Mouse (Mus musculus) heart, embryonic 13.5 days (tissue): ENCODE measurements around the gene Olfr33. TPM values are rescaled to one million over a fixed set of nuclear protein-coding genes. Genes with fewer than 3 reads are reported as not detected.

Experiments
- ATAC-seq: fragments of 200-750 bp; cut with Nextera tagmentation; 2 replicates; pipeline ENCODE4 v1.8.0; 2017; ENCODE audit warnings: moderate TSS enrichment; ENCODE audit not compliant: insufficient number of reproducible peaks, low FRiP score, low TSS enrichment; ENCODE audit errors: extremely low read depth
- H3K27ac ChIP-seq: fragments of 300-500 bp; sonication (generic); replicated peaks from 2 replicates; pipeline ENCODE4 v1.5.1; 2015; ENCODE audit warnings: moderate library complexity, mild to moderate bottlenecking, inconsistent platforms
- H3K27me3 ChIP-seq: fragments of 300-500 bp; sonication (generic); replicated peaks from 2 replicates; pipeline ENCODE4 v1.6.1; 2015; ENCODE audit warnings: mild to moderate bottlenecking, inconsistent platforms
- H3K36me3 ChIP-seq: fragments of 300-500 bp; sonication (generic); 2 replicates; pipeline ENCODE4 v1.6.1; 2015; ENCODE audit warnings: mild to moderate bottlenecking, inconsistent platforms
- H3K4me1 ChIP-seq: fragments of 300-500 bp; sonication (generic); 2 replicates; pipeline ENCODE4 v1.6.1; 2015; ENCODE audit warnings: inconsistent platforms
- H3K4me2 ChIP-seq: fragments of 300-500 bp; sonication (generic); 2 replicates; pipeline ENCODE4 v1.6.1; 2015; ENCODE audit warnings: inconsistent platforms, mild to moderate bottlenecking, moderate library complexity
- H3K4me3 ChIP-seq: fragments of 300-500 bp; sonication (generic); 2 replicates; pipeline ENCODE4 v1.5.1; 2015; ENCODE audit warnings: moderate library complexity, mild to moderate bottlenecking, inconsistent platforms
- H3K9ac ChIP-seq: fragments of 300-500 bp; sonication (generic); 2 replicates; pipeline ENCODE4 v1.6.1; 2015; ENCODE audit warnings: inconsistent platforms, mild to moderate bottlenecking, moderate library complexity
- H3K9me3 ChIP-seq: fragments of 300-500 bp; sonication (generic); 2 replicates; pipeline ENCODE4 v1.6.1; 2016; ENCODE audit warnings: inconsistent platforms
- WGBS: fragments of 180-500 bp; shearing (Covaris S2); methylation state at CpG from one replicate; pipeline ENCODE4 v1.1.7; 2015; ENCODE audit warnings: mixed read lengths; 5-methylcytosine and 5-hydroxymethylcytosine counted together
- polyA plus RNA-seq: library from polyadenylated mRNA; unstranded; fragments of >200 nt; fragmentation: Nextera tagmentation; extraction: Ambion mirVana; gene quantifications from 2 replicates; pipeline ENCODE4 v1.2.1, GENCODE M21; 2015

Olfr33 gene
- polyA plus RNA-seq: not detected in 2 replicates

- WGBS: 41% methylated on average over 1 of the region's 1 CpGs
- ATAC-seq: no peak
Measured at GRCm38 (mm10) chr7:102718970-102719369, at the start of gene Olfr33. TSS of gene Olfr33 (minus strand) at chr7:102719070.

GRCm38 (mm10) chr7:102759266-102759665 is 40.4 kb upstream of the Olfr33 start, which contains the start of the genes Olfr560 and Olfr78:
TSS of gene Olfr560 (minus strand) at chr7:102759366.
TSS of gene Olfr78 (minus strand) at chr7:102759471.
- ATAC-seq: no peak
- no peaks in the 10 kb centered on the region for H3K27me3 ChIP-seq
- H3K36me3 ChIP-seq: no peaks in the 10 kb centered on the region
- no peaks in the 10 kb centered on the region for H3K4me1 ChIP-seq
- no peak within 1 kb of the TSS for H3K9ac ChIP-seq
- no peaks in the 10 kb centered on the region for H3K9me3 ChIP-seq
- WGBS: 67% methylated on average over 4 of the region's 4 CpGs
- no peak within 1 kb of the TSS for H3K4me2 ChIP-seq
- H3K27ac ChIP-seq: no peak within 1 kb of the TSS
- no peak within 1 kb of the TSS for H3K4me3 ChIP-seq

More at GRCm38 (mm10) chr7:102718970-102719369, at the start of gene Olfr33:
- no peak within 1 kb of the TSS for H3K4me2 ChIP-seq
- H3K27me3 ChIP-seq: no peaks in the 10 kb centered on the region
- no peaks in the 10 kb centered on the region for H3K9me3 ChIP-seq
- no peak within 1 kb of the TSS for H3K9ac ChIP-seq
- no peak within 1 kb of the TSS for H3K4me3 ChIP-seq
- H3K27ac ChIP-seq: no peak within 1 kb of the TSS
- no peaks in the 10 kb centered on the region for H3K4me1 ChIP-seq
- no peaks in the 10 kb centered on the region for H3K36me3 ChIP-seq

GRCm38 (mm10) chr7:102752086-102752485 is 33.2 kb upstream of the Olfr33 start:
- Histone ChIP-seq H3K9me3 (no peaks in the 10 kb centered on the region), H3K27me3 (no peaks in the 10 kb centered on the region), H3K4me1 (no peaks in the 10 kb centered on the region), H3K4me3 (no peak overlapping the region), H3K36me3 (no peaks in the 10 kb centered on the region), H3K4me2 (no peak overlapping the region), H3K27ac (no peak overlapping the region), H3K9ac (no peak overlapping the region)
- no peak for ATAC-seq
- 5% methylated on average over 1 of the region's 1 CpGs for WGBS

GRCm38 (mm10) chr7:102737705-102738104 is 18.8 kb upstream of the Olfr33 start:
- no peaks in the 10 kb centered on the region for H3K36me3 ChIP-seq
- 39% methylated on average over 2 of the region's 2 CpGs for WGBS
- no peak for ATAC-seq
- H3K4me2 ChIP-seq: no peak overlapping the region
- H3K27me3 ChIP-seq: no peaks in the 10 kb centered on the region
- no peaks in the 10 kb centered on the region for H3K4me1 ChIP-seq
- no peak overlapping the region for H3K27ac ChIP-seq
- no peaks in the 10 kb centered on the region for H3K9me3 ChIP-seq
- no peak overlapping the region for H3K9ac ChIP-seq
- no peak overlapping the region for H3K4me3 ChIP-seq

- Histone ChIP-seq H3K36me3 (no peaks in the 10 kb centered on the region), H3K9ac (no peak overlapping the region), H3K27ac (no peak overlapping the region), H3K4me2 (no peak overlapping the region), H3K27me3 (no peaks in the 10 kb centered on the region), H3K4me3 (no peak overlapping the region), H3K9me3 (no peaks in the 10 kb centered on the region), H3K4me1 (no peaks in the 10 kb centered on the region)
- ATAC-seq: no peak
- WGBS: 37% methylated on average over 1 of the region's 1 CpGs
Measured at GRCm38 (mm10) chr7:102733793-102734192, 14.9 kb upstream of the Olfr33 start.

GRCm38 (mm10) chr7:102727391-102727790 is 8.5 kb upstream of the Olfr33 start, which contains the start of gene Olfr559:
TSS of gene Olfr559 (minus strand) at chr7:102727491.
- no peak within 1 kb of the TSS for H3K4me3 ChIP-seq
- H3K4me1 ChIP-seq: no peaks in the 10 kb centered on the region
- no peak for ATAC-seq
- H3K9me3 ChIP-seq: no peaks in the 10 kb centered on the region
- no peak within 1 kb of the TSS for H3K4me2 ChIP-seq
- H3K27me3 ChIP-seq: no peaks in the 10 kb centered on the region
- H3K36me3 ChIP-seq: no peaks in the 10 kb centered on the region
- no peak within 1 kb of the TSS for H3K27ac ChIP-seq
- H3K9ac ChIP-seq: no peak within 1 kb of the TSS

GRCm38 (mm10) chr7:102701915-102702314 is 17.0 kb downstream of the Olfr33 start, which contains the start of gene Olfr558:
TSS of gene Olfr558 (plus strand) at chr7:102702215.
- ATAC-seq: no peak
- Histone ChIP-seq H3K27ac (no peak within 1 kb of the TSS), H3K4me2 (no peak within 1 kb of the TSS), H3K27me3 (no peaks in the 10 kb centered on the region), H3K4me3 (no peak within 1 kb of the TSS), H3K9ac (no peak within 1 kb of the TSS), H3K4me1 (no peaks in the 10 kb centered on the region), H3K36me3 (no peaks in the 10 kb centered on the region), H3K9me3 (no peaks in the 10 kb centered on the region)

GRCm38 (mm10) chr7:102698461-102698860 is 20.4 kb downstream of the Olfr33 start:
- no peak overlapping the region for H3K4me2 ChIP-seq
- no peak overlapping the region for H3K4me3 ChIP-seq

DNA sequence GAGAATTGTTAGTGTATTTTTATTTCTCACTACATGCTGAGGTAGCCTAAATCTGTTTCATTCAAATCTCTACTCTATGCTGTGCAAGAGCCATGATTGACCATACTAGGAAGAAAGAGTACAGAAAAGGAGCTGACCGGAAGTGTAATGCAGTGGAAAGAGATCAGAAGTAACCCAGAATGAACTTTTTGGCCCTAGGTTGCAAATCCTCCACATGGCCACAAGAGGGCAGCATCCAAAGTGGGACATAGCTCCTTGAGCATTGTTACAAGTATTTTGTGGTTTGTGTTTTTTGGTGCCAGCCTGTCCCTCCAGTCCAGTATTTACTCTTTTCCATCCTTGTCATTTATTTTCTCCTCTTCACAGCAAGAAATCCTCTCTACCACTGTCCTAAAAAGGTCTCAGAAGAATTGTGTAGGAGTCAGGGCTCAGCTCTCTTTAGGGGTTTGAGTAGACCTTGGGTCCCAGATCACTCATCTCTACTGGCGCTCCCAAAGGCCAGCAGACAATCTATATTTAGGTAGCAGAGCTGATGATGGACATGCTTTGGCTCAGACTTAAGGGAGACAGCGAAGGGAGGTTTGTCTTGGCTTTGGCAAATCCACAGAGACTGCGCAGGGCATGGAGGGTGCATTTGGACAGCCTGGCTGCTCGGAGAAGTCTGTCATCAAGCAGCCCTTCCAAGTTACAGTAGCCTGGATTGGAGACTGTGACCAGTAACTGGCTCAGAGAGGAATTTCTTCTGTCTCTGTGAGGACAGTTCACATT is 23.3 kb downstream of the Olfr33 start, which contains the start of gene Olfr557:
Gene Olfr557 (plus strand): TSS at position 553 of the 768 bp plus-strand sequence.
- no peaks in the 10 kb centered on the region for H3K9me3 ChIP-seq
- H3K36me3 ChIP-seq: no peaks in the 10 kb centered on the region
- no peak within 1 kb of the TSS for H3K4me3 ChIP-seq
- H3K27ac ChIP-seq: no peak within 1 kb of the TSS
- H3K27me3 ChIP-seq: no peaks in the 10 kb centered on the region
- no peaks in the 10 kb centered on the region for H3K4me1 ChIP-seq
- no peak within 1 kb of the TSS for H3K9ac ChIP-seq
- no peak within 1 kb of the TSS for H3K4me2 ChIP-seq
- WGBS: 60% methylated on average over 5 of the region's 5 CpGs
- ATAC-seq: no peak

More at GRCm38 (mm10) chr7:102698461-102698860, 20.4 kb downstream of the Olfr33 start:
- Histone ChIP-seq H3K9me3 (no peaks in the 10 kb centered on the region), H3K27me3 (no peaks in the 10 kb centered on the region), H3K4me1 (no peaks in the 10 kb centered on the region), H3K9ac (no peak overlapping the region), H3K27ac (no peak overlapping the region), H3K36me3 (no peaks in the 10 kb centered on the region)
- no peak for ATAC-seq
- WGBS: 86% methylated on average over 7 of the region's 7 CpGs

- ATAC-seq: peak; percentile 96
- WGBS: under 1% methylated on average over 39 of the region's 40 CpGs
- no peaks in the 10 kb centered on the region for H3K9me3 ChIP-seq
- peak within 1 kb of the TSS; percentile 70 for H3K4me3 ChIP-seq
- H3K9ac ChIP-seq: peak within 1 kb of the TSS; percentile 87
- H3K27me3 ChIP-seq: no peaks in the 10 kb centered on the region
- H3K4me2 ChIP-seq: peak within 1 kb of the TSS; percentile 75
- peak within 1 kb of the TSS; percentile 85 for H3K27ac ChIP-seq
- peaks cover 4% of the 10 kb centered on the region; the same call in 1 of the 2 replicates for H3K4me1 ChIP-seq
- peaks cover 16% of the 10 kb centered on the region for H3K36me3 ChIP-seq
Measured at GRCm38 (mm10) chr7:102686944-102687501, 31.8 kb downstream of the Olfr33 start, which contains the start of gene Trim68. TSS of gene Trim68 (minus strand) at chr7:102687327.

DNA sequence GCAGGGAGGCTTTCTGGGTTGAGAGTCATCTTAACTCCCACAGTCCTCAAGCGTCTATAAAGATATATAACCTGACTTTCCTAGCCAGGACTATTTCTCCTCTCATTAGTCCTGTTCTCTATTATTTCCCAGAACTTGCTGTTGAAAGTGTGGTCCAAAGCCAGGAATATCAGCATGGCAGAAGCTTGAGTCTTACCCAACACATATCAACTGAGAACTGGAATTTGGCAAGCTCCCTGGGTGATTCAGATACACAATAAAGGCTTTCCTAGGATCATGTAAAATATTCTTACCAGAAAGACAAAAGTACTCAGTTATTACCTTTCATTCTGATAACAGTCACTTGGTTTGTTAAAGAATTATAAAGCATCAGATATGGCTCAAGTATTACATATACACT is 37.0 kb downstream of the Olfr33 start:
- H3K4me2 ChIP-seq: no peak overlapping the region
- H3K4me1 ChIP-seq: peaks cover 8% of the 10 kb centered on the region
- no peak overlapping the region for H3K4me3 ChIP-seq
- H3K9me3 ChIP-seq: no peaks in the 10 kb centered on the region
- H3K27ac ChIP-seq: no peak overlapping the region
- H3K9ac ChIP-seq: no peak overlapping the region
- 48% methylated on average over 1 of the region's 1 CpGs for WGBS
- no peaks in the 10 kb centered on the region for H3K27me3 ChIP-seq
- ATAC-seq: no peak
- peaks cover 43% of the 10 kb centered on the region for H3K36me3 ChIP-seq
